Mouse (Mus musculus): Measurements from ENCODE around the gene Arhgef9. TPM values are rescaled to one million over a fixed set of nuclear protein-coding genes. Genes with fewer than 3 reads are reported as not detected.

Arhgef9 gene
- polyA plus RNA-seq, 2 experiments = 0.76 to 1.1 TPM

DNA sequence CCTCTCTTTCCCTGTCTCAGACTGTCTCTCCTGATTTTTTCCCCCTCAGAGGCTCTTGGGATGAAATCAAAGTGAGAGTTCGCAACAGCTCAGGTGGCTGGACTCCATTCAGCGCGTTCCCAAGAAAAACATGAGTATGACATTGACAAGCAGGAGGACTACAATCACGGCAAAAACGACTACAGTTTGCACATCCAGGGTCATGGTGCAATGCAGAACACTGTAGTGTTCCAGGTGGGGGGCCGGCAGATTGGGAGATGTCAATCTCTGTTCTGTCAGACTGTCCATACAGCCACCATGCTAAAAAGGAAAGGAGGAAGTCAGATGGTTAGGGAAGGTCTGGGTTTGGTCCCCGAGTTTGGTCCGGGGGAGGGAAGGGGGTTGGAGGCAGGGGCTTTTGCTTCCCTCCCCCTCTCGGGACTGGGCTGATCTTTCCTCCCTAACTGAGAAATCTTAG, 31.0 kb downstream of the Arhgef9 start:
- H3K36me3 ChIP-seq (replicated peaks; ENCODE audit: control insufficient read depth, insufficient read depth, low read depth) = no peaks in the 10 kb centered on the region
- H3K27ac ChIP-seq = no peak overlapping the region
- DNase-seq (ENCODE audit: low read depth in 3 of 3, low spot score in 3 of 3) = no peak
- H3K9ac ChIP-seq (replicated peaks) = peak overlapping the region; percentile 23
- H3K9me3 ChIP-seq (ENCODE audit: control insufficient read depth, low read length) = no peaks in the 10 kb centered on the region
- TF ChIP-seq EP300 (IDR thresholded peaks at IDR 0.05; ENCODE audit: low read depth) (no peak), CTCF (IDR thresholded peaks at IDR 0.05; ENCODE audit: low read depth) (no peak)
- 17% methylated on average over 8 of the region's 9 CpGs for WGBS (ENCODE audit: insufficient replicate concordance)
- H3K4me2 ChIP-seq (ENCODE audit: low read depth) = peak overlapping the region; percentile 59
- no peaks in the 10 kb centered on the region for H3K4me1 ChIP-seq (replicated peaks; ENCODE audit: control insufficient read depth in 2 of 2, insufficient read depth in 2 of 2, low read length in 1 of 2)
- peak overlapping the region; percentile 48 to 75 for H3K4me3 ChIP-seq (ENCODE audit: insufficient read depth in 1 of 2, low read depth in 2 of 2, low read length in 2 of 2)
- peak; percentile 31; the same call in 1 of the 2 replicates for ATAC-seq (ENCODE audit: insufficient read depth)
- no peaks in the 10 kb centered on the region; the same call in 1 of the 2 replicates for H3K27me3 ChIP-seq (ENCODE audit: control insufficient read depth, insufficient read depth, low read length)

DNA sequence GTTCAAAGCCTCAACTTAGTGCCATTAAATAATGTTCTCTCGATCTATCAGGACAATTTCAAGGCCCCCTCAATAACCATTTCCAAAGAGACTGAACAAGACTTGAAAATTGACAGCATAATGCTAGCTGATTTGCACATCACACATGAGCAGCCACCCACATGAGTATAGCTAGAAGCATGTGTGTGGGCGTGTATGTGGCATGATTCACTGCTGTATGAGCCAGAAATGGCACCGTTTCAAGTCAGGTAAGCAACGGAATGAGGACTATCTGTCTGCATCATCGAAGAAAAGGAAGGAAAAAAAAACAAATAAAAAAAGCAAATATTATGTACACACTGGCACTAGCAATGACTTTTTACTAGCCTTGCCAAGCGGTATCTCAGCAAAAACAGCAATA, 32.5 kb downstream of the Arhgef9 start:
- 59% methylated on average over 6 of the region's 6 CpGs for WGBS (ENCODE audit: insufficient replicate concordance)
- DNase-seq (ENCODE audit: low read depth in 3 of 3, low spot score in 3 of 3) = no peak
- no peak overlapping the region for H3K9ac ChIP-seq (replicated peaks)

DNA sequence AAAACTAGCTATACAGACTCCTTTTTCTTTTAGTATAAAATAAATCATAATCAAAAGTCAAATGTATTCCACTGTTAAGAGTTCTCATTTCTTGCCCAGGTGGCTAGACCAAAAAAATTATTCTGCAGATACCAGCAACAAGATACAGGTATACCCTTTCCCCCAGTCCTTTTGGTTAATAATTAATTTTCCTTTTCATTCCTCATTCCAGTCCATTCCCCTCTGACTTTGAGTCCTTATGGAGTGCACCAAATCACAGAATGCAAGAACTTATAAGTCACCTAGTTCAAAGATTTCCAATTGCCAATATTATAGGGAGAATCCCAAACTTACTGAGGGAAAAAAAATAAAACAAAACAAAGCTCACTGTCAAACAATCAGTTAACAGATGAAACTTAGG, 33.2 kb downstream of the Arhgef9 start:
- Histone ChIP-seq H3K4me3 (ENCODE audit: insufficient read depth in 1 of 2, low read depth in 2 of 2, low read length in 2 of 2) (no peak overlapping the region), H3K9ac (replicated peaks) (no peak overlapping the region), H3K36me3 (replicated peaks; ENCODE audit: control insufficient read depth, insufficient read depth, low read depth) (no peaks in the 10 kb centered on the region), H3K4me1 (replicated peaks; ENCODE audit: control insufficient read depth in 2 of 2, insufficient read depth in 2 of 2, low read length in 1 of 2) (no peaks in the 10 kb centered on the region), H3K9me3 (ENCODE audit: control insufficient read depth, low read length) (no peaks in the 10 kb centered on the region), H3K4me2 (ENCODE audit: low read depth) (no peak overlapping the region), H3K27me3 (ENCODE audit: control insufficient read depth, insufficient read depth, low read length) (no peaks in the 10 kb centered on the region; the same call in 1 of the 2 replicates), H3K27ac (no peak overlapping the region)
- ATAC-seq (ENCODE audit: insufficient read depth) (no peak), DNase-seq (ENCODE audit: low read depth in 3 of 3, low spot score in 3 of 3) (no peak)
- TF ChIP-seq CTCF (IDR thresholded peaks at IDR 0.05; ENCODE audit: low read depth) (no peak), EP300 (IDR thresholded peaks at IDR 0.05; ENCODE audit: low read depth) (no peak)

More for the DNA sequence above, 32.5 kb downstream of the Arhgef9 start:
- no peaks in the 10 kb centered on the region for H3K4me1 ChIP-seq (replicated peaks; ENCODE audit: control insufficient read depth in 2 of 2, insufficient read depth in 2 of 2, low read length in 1 of 2)
- no peaks in the 10 kb centered on the region; the same call in 1 of the 2 replicates for H3K27me3 ChIP-seq (ENCODE audit: control insufficient read depth, insufficient read depth, low read length)
- H3K4me3 ChIP-seq (ENCODE audit: insufficient read depth in 1 of 2, low read depth in 2 of 2, low read length in 2 of 2) = no peak overlapping the region
- no peaks in the 10 kb centered on the region for H3K9me3 ChIP-seq (ENCODE audit: control insufficient read depth, low read length)
- no peaks in the 10 kb centered on the region for H3K36me3 ChIP-seq (replicated peaks; ENCODE audit: control insufficient read depth, insufficient read depth, low read depth)
- H3K27ac ChIP-seq = no peak overlapping the region
- ATAC-seq (ENCODE audit: insufficient read depth) = no peak
- H3K4me2 ChIP-seq (ENCODE audit: low read depth) = no peak overlapping the region
- TF ChIP-seq EP300 (IDR thresholded peaks at IDR 0.05; ENCODE audit: low read depth) (no peak), CTCF (IDR thresholded peaks at IDR 0.05; ENCODE audit: low read depth) (no peak)

DNA sequence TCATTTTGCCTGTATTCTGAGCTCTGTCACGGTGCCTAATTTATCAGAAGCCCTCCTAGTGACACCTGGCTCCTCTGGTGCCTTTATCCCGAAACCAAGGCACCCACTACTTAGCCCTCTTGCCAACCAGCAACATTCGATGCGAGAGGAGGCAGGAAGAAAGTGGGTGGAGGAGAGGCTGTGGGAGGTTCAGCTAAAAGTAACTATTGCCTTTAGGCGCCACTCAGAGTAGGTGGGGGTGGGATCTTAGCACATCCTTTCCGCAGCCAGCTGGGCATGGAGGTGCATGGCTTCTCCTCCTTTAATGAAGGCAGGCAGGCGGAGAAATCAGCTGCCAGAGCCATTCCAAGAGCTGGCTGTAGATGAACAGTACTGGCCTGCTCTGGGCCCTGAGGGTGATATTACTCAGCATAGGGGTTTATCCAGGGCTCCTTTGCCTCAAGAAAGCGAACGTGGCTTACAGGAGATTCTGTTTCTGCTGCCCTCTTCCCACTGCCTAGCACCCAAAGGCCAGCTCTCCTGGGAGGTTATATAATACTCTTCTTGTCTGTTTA, 39.7 kb downstream of the Arhgef9 start:
- no peaks in the 10 kb centered on the region; the same call in 1 of the 2 replicates for H3K27me3 ChIP-seq (ENCODE audit: control insufficient read depth, insufficient read depth, low read length)
- H3K4me1 ChIP-seq (replicated peaks; ENCODE audit: control insufficient read depth in 2 of 2, insufficient read depth in 2 of 2, low read length in 1 of 2) = no peaks in the 10 kb centered on the region
- no peak overlapping the region for H3K9ac ChIP-seq (replicated peaks)
- no peak for DNase-seq (ENCODE audit: low read depth in 3 of 3, low spot score in 3 of 3)
- no peak overlapping the region for H3K4me2 ChIP-seq (ENCODE audit: low read depth)
- ATAC-seq (ENCODE audit: insufficient read depth) = no peak
- no peaks in the 10 kb centered on the region for H3K9me3 ChIP-seq (ENCODE audit: control insufficient read depth, low read length)
- H3K36me3 ChIP-seq (replicated peaks; ENCODE audit: control insufficient read depth, insufficient read depth, low read depth) = no peaks in the 10 kb centered on the region
- H3K27ac ChIP-seq = no peak overlapping the region
- TF ChIP-seq EP300 (IDR thresholded peaks at IDR 0.05; ENCODE audit: low read depth) (no peak), CTCF (IDR thresholded peaks at IDR 0.05; ENCODE audit: low read depth) (no peak)
- H3K4me3 ChIP-seq (ENCODE audit: insufficient read depth in 1 of 2, low read depth in 2 of 2, low read length in 2 of 2) = no peak overlapping the region
- 44% methylated on average over 9 of the region's 9 CpGs for WGBS (ENCODE audit: insufficient replicate concordance)

DNA sequence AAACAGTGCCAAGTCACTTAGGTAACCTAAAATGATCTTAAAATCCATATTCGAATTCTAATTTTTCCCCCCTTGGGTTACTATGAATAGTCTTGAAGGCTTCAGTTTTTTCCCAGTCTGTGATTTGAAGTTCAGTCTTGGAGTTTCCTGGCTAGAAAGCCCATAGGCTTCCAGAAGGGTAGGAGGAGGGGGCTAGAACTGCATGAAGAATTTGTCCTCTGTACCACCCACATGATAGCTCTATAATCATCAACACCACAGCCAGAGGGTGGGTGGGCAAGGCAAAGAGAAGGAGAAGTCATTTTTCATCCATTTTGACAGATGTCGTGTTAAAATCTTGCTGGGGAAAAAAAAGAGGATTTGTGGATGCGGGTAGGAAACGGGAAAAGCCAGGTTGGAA, 58.0 kb downstream of the Arhgef9 start:
- no peak for TF ChIP-seq CTCF (IDR thresholded peaks at IDR 0.05; ENCODE audit: low read depth)
- TF ChIP-seq EP300 (IDR thresholded peaks at IDR 0.05; ENCODE audit: low read depth) = no peak
- Histone ChIP-seq H3K9ac (replicated peaks) (no peak overlapping the region), H3K4me3 (ENCODE audit: insufficient read depth in 1 of 2, low read depth in 2 of 2, low read length in 2 of 2) (no peak overlapping the region), H3K4me2 (ENCODE audit: low read depth) (no peak overlapping the region), H3K36me3 (replicated peaks; ENCODE audit: control insufficient read depth, insufficient read depth, low read depth) (no peaks in the 10 kb centered on the region), H3K9me3 (ENCODE audit: control insufficient read depth, low read length) (no peaks in the 10 kb centered on the region), H3K27ac (no peak overlapping the region), H3K27me3 (ENCODE audit: control insufficient read depth, insufficient read depth, low read length) (no peaks in the 10 kb centered on the region; the same call in 1 of the 2 replicates), H3K4me1 (replicated peaks; ENCODE audit: control insufficient read depth in 2 of 2, insufficient read depth in 2 of 2, low read length in 1 of 2) (no peaks in the 10 kb centered on the region)
- no peak for ATAC-seq (ENCODE audit: insufficient read depth)
- 66% methylated on average over 4 of the region's 4 CpGs for WGBS (ENCODE audit: insufficient replicate concordance)
- DNase-seq (ENCODE audit: low read depth in 3 of 3, low spot score in 3 of 3) = no peak
